Mouse (Mus musculus) left cerebral cortex, adult 11 months (tissue): ENCODE results near the gene Znrf1.
"Not testable (repeated sequence)": the region's sequence is repeated elsewhere in the genome, so short reads cannot be mapped to it uniquely, and the experiment has no call there.

Experiments used
- DNase-seq: peaks from one replicate; pipeline ENCODE4 v3.0.0; 2022; ENCODE audit warnings: low spot score

Znrf1 gene

DNA sequence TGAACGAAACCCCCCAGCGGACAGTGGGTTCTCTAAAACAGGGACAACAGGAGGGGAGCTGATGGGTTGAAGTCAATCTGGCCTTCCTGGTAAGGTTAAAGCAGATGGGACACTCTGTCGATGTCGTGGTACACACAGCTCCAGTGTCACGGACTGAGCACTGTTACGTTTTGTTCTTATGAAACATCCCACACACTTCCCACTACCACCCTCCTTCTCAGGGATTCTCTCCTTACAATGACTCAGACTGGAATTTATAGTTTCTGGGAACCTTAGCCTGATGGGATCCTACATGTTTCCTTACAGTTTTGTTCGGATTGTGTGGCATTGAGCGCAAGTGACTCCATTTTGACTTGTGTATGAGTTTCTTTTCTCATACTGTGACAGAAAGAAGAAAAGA, 95.7 kb downstream of the Znrf1 start:
- DNase-seq = no peak

DNA sequence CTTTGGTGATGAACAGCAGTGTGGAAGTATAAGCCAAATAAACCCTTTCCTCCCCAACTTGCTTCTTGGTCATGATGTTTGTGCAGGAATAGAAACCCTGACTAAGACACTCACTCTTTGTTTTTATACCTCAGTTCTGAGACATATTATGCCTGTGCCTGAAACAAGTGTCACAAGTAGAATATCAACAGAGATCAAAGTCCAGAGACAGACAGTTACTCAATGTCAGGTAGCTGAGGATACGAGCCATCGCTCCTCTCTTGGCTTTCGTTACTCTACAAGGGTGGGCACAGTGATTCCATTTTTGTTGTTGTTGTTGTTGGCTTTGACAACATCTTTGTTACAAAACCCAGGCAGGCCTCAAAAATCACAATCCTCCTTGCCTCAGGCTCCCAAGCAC, 97.1 kb downstream of the Znrf1 start:
- DNase-seq = no peak

DNA sequence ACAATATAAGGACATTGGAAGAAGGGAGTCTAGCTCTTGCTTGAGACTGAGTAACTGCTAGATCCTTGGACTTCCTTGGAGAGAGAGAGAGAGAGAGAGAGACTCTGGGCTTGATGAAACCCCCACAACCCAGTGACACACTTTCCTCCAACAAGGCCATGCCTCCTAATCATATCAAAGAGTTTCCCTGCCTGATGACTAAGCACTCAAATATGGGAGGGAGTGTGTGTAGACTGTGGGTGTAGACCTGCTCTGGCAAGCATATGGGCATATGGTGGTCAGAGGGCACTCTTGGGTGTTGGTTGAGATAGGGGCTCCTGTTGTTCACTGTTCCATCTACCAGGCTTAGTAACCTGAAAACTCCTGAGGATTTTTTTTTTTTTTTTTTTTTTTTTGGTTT, 102.2 kb downstream of the Znrf1 start:
- DNase-seq = no peak

GRCm38 (mm10) chr8:111641064-111641463, 105.2 kb downstream of the Znrf1 start:
- DNase-seq = no peak

DNA sequence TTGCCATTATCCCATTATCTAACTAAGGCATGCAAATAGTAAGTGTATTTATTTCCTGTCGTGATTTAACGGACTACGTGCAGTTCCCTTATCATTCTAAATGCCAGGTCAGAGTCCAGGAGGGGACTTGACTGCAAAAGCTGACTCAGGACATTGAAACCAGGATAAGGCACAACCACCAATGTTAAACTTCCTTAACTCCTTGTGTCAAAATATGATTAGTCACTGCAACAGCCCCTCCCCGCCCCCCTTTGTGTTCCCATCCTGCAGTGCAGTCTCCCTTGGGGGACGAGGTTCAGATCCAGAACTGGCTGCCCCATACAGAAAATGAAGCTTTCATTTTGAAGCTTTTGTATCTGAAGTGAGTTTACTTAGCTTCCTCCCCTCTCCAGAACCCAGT, 106.6 kb downstream of the Znrf1 start:
- DNase-seq = no peak

DNA sequence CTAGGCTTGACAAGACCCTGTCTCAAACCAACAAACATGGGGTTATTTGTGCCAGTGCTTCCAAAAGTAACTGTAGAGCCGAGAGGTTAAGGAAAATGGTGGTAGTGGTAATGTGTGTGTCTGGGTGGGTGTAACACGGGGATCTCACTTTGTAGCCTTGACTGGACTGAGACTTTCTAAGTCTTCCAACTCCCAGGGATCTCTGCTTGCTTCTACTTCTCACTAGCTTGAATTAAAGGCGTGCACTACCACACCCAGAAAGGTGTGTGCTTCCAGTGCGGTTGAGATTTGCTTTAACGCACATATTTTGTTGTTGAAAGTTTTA, 107.0 kb downstream of the Znrf1 start:
- DNase-seq = no peak

GRCm38 (mm10) chr8:111643264-111644141, 107.6 kb downstream of the Znrf1 start, which contains the start of gene Zfp1:
Gene Zfp1, plus strand, starts transcription at chr8:111643401.
- DNase-seq = peak; percentile 89

DNA sequence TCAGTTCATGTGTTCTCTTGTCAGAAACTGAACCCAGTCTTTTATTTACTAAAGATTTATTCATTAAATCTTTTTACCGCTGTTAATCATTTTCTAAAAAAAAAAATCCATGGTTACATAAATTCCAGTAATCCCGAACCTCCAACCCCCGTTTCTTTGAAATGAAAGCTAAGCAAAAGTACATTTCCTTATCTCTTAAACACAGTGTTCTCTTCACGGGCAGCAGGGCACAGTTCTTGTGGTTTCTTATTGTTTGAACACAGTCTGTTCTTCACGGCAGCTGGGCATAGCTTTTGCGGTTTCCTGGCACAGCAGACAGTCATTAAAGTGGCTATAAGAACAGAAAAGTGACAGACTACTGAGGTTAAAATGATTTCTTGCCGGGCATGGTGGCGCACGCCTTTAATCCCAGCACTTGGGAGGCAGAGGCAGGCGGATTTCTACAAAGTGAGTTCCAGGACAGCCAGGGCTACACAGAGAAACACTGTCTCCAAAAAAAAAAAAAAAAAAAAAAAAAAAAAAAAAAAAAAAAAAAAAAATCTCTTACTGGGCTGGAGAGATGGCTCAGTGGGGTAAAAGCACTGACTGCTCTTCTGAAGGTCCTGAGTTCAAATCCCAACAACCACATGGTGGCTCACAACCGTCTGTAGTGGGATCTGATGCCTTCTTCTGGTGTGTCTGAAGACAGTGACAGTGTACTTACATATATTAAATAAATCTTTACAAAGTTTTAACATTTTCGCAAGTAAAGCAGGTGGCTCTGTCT, 108.6 kb downstream of the Znrf1 start:
- DNase-seq = not testable (repeated sequence)

DNA sequence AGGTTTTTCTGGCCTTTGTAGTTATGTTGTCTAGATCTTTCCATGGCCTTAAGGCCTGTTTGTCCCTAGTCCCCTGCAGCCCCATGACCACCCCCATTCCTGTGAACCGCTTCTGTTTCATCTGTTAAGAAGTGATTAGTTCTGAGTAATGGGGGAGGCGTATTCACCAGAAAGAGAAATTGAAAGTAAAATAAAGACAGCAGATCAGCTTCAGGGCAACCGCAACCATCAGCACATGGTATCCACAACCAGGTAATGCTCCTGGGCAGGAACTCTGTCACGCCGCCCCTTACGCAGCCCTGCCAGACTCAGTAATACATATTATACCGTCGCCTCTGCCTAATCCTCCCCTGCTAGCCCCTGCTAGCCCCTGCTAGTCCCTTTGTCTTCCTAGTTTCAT, 109.8 kb downstream of the Znrf1 start:
- no peak for DNase-seq

- no peak for DNase-seq
These were observed 112.9 kb downstream of the Znrf1 start for GRCm38 (mm10) chr8:111648834-111649233.

DNA sequence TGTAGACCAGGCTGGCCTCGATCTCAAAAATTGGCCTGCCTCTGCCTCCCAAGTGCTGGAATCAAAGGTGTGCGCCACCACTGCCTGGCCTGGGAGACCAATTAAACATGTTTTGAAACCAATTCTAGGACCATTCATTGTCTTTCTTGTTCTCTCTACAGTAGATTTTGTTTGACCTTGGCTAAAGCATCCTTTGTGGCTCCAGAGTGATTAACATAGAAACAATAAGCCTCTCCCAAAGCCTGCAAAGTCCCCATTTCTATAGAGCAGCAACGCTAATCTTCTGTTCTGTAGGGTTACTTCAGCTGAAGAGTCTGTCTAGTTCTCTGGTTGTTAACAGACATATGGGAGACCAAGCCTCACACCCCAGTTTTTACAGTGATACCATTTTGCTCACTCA, 114.8 kb downstream of the Znrf1 start:
- DNase-seq = no peak

- DNase-seq = no peak
These were observed 117.6 kb downstream of the Znrf1 start for GRCm38 (mm10) chr8:111653524-111653923.

DNA sequence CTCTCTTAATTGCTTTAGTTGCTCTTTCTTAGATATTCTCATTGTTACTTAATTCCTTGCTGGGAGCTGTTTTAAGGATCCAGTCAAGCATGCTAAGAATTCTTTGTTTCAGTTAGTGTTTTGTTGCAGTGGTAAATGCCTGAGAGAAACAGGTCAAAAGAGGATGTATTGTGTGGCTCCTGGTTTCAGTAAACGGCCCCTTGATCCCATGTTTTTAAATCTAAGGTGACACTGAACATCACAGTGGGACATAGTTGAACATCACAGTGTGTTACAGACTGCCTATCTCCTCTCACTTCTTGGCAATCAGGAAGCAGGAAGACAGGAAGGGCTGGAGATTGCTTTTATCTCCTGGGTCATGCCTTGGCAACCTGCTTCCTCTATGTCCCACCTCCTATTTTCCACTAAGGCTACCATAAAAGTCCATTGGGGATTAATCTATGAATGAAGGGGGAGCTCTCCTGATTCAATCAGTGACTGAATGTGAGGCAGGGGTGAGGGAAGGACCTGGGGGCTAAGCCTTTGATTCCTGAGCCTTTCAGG, 121.5 kb downstream of the Znrf1 start:
- DNase-seq = no peak

DNA sequence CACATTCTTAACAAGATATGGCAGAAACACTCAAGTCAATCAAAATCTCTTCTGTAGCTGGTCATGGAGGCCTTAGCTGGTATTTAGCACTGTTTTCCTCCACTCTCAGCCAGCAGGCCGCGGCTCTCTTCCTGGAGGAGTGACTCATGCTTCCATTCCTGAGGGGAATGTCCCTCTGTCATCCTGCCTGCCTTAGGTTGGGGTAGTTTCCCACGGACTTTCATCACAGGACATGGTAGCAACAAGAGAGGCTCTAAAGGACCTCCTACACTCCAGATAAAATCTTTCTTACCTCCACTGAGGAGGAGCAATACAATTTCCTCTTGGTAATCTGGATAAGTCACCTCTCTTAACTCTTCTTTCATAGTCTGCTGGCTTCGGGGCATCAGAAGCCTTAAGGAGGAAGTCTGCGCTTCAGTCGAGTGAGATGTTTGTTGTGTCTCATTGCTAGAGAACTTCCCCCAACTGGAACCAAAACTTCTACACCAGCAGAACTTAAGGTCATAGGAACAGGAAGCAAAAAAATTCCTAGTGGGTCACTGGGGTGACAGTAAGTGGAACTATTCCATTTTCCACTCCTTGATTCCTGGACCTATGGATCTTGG, 123.0 kb downstream of the Znrf1 start:
- no peak for DNase-seq

DNA sequence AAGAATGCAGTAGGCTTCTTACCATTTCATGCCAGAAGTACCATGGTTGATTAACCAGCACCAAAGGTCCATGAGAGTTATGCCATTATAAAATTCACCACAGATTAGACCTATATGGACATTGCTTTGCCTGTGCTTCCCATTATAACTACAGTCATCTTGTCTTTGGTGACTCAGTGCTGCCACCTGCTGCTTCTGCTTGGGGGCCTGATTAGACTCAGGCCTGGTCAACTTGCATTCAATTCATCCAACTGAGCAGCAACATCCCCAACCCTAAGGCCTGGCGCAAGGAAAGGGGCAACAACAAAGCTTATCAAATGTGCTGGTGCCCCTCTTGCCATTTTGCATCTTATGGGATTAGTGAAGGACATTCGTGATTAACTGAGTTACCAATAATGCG, 126.6 kb downstream of the Znrf1 start:
- peak; percentile 70 for DNase-seq

GRCm38 (mm10) chr8:111666751-111667150, 130.9 kb downstream of the Znrf1 start:
- DNase-seq = no peak
